Mouse (Mus musculus) cortical plate, adult 2 months (tissue): ENCODE data around the gene Tlk2.

Experiments used
- CTCF ChIP-seq: fragments of 200-500 bp; IDR thresholded peaks from 2 replicates; pipeline ENCODE4 v1.5.1; 2011; ENCODE audit warnings: mild to moderate bottlenecking, control low read depth, low read length; ENCODE audit not compliant: insufficient read depth; ENCODE audit errors: extremely low read depth
- POLR2A ChIP-seq: fragments of 200-500 bp; IDR thresholded peaks from 2 replicates; pipeline ENCODE4 v1.6.1; 2011; ENCODE audit warnings: mild to moderate bottlenecking, low read length, control low read depth; ENCODE audit not compliant: insufficient read depth; ENCODE audit errors: extremely low read depth

- TF ChIP-seq POLR2A, result no peak
- no peak for TF ChIP-seq CTCF
These were observed 132.8 kb downstream of the Tlk2 start for GRCm38 (mm10) chr11:105311291-105311975.
